Mouse (Mus musculus) lung, embryonic 14.5 days (tissue): ENCODE data around the gene Gm15127. TPM values are rescaled to one million over a fixed set of nuclear protein-coding genes. Genes with fewer than 3 reads are reported as not detected.
"Not testable (repeated sequence)": the region's sequence is repeated elsewhere in the genome, so short reads cannot be mapped to it uniquely, and the experiment has no call there.

Experiments used
- ATAC-seq: fragments of 200-750 bp; cut with Nextera tagmentation; 2 replicates; pipeline ENCODE4 v1.8.0; 2017; ENCODE audit warnings: mild to moderate bottlenecking, moderate TSS enrichment, moderate library complexity; ENCODE audit not compliant: insufficient read depth
- DNase-seq: peaks from one replicate; pipeline ENCODE4 v3.0.0-alpha.2; 2015
- H3K27ac ChIP-seq: fragments of 300-500 bp; sonication (generic); 2 replicates; pipeline ENCODE4 v1.5.1; 2014; ENCODE audit warnings: low read depth, mild to moderate bottlenecking, moderate library complexity
- H3K27me3 ChIP-seq: fragments of 300-500 bp; sonication (generic); 2 replicates; pipeline ENCODE4 v1.6.1; 2014; ENCODE audit warnings: low read length, control low read depth; ENCODE audit not compliant: insufficient read depth
- H3K36me3 ChIP-seq: fragments of 300-500 bp; sonication (generic); 2 replicates; pipeline ENCODE4 v1.6.1; 2014; ENCODE audit warnings: control low read depth; ENCODE audit not compliant: insufficient read depth
- H3K4me1 ChIP-seq: fragments of 300-500 bp; sonication (generic); 2 replicates; pipeline ENCODE4 v1.6.1; 2014; ENCODE audit warnings: antibody characterized with exemption, control low read depth; ENCODE audit not compliant: insufficient read depth
- H3K4me2 ChIP-seq: fragments of 300-500 bp; sonication (generic); 2 replicates; pipeline ENCODE4 v1.6.1; 2014; ENCODE audit warnings: mild to moderate bottlenecking
- H3K4me3 ChIP-seq: fragments of 300-500 bp; sonication (generic); 2 replicates; pipeline ENCODE4 v1.5.1; 2014; ENCODE audit warnings: low read depth, low read length
- H3K9ac ChIP-seq: fragments of 300-500 bp; sonication (generic); 2 replicates; pipeline ENCODE4 v1.6.1; 2014
- H3K9me3 ChIP-seq: fragments of 300-500 bp; sonication (generic); 2 replicates; pipeline ENCODE4 v1.6.1; 2016; ENCODE audit warnings: low read depth, low read length, control low read depth
- WGBS: fragments of 180-500 bp; shearing (Covaris S2); extraction: QIAGEN DNeasy Blood & Tissue Kit; methylation state at CpG from one replicate; pipeline ENCODE4 v1.1.7; 2014; 5-methylcytosine and 5-hydroxymethylcytosine counted together
- polyA plus RNA-seq: library from polyadenylated mRNA; unstranded; fragments of >200 nt; fragmentation: Nextera tagmentation; extraction: Ambion mirVana; gene quantifications from 2 replicates; pipeline ENCODE4 v1.2.1, GENCODE M21; 2014

Gene Gm15127
- not detected in 2 replicates for polyA plus RNA-seq

GRCm38 (mm10) chrX:148663298-148663697 lies at the start of gene Gm15127:
Gene Gm15127 (plus strand): TSS chrX:148663598.
- ATAC-seq, H3K4me1 ChIP-seq, H3K36me3 ChIP-seq, H3K9me3 ChIP-seq, H3K27me3 ChIP-seq, H3K4me2 ChIP-seq, DNase-seq, H3K4me3 ChIP-seq, H3K9ac ChIP-seq, H3K27ac ChIP-seq: not testable (repeated sequence)
- 69% methylated on average over 3 of the region's 4 CpGs for WGBS

- not testable (repeated sequence) for DNase-seq, ATAC-seq, H3K4me3 ChIP-seq, H3K9me3 ChIP-seq, H3K27me3 ChIP-seq, H3K36me3 ChIP-seq, H3K9ac ChIP-seq, H3K4me1 ChIP-seq, H3K4me2 ChIP-seq, H3K27ac ChIP-seq
- 91% methylated on average over 3 of the region's 7 CpGs for WGBS
These were observed 48.3 kb upstream of the Gm15127 start, which contains the start of gene Gm8334 for GRCm38 (mm10) chrX:148615053-148615452. Gene Gm8334 (minus strand): TSS chrX:148615153.

- H3K9me3 ChIP-seq, result not testable (repeated sequence)
- 13% methylated on average over 1 of the region's 1 CpGs for WGBS
These were observed 12.9 kb downstream of the Gm15127 start for GRCm38 (mm10) chrX:148676290-148676689.

More at GRCm38 (mm10) chrX:148676290-148676689, 12.9 kb downstream of the Gm15127 start:
- H3K4me2 ChIP-seq, H3K9ac ChIP-seq, H3K36me3 ChIP-seq, ATAC-seq, DNase-seq, H3K27me3 ChIP-seq, H3K4me1 ChIP-seq, H3K4me3 ChIP-seq, H3K27ac ChIP-seq: not testable (repeated sequence)

Other genes starting within 250 kb of the Gm15127 start
- gene Gm15114, start 174.6 kb upstream of the Gm15127 start, polyA plus RNA-seq, result not detected in 2 replicates
- gene Gm8334, start 48.4 kb upstream of the Gm15127 start, polyA plus RNA-seq, result not detected in 2 replicates
- gene Luzp4, start 194.0 kb downstream of the Gm15127 start, polyA plus RNA-seq, result not detected in 2 replicates